26 mouse cellular contexts compared by ENCODE assay signal in the genomic region with DNA sequence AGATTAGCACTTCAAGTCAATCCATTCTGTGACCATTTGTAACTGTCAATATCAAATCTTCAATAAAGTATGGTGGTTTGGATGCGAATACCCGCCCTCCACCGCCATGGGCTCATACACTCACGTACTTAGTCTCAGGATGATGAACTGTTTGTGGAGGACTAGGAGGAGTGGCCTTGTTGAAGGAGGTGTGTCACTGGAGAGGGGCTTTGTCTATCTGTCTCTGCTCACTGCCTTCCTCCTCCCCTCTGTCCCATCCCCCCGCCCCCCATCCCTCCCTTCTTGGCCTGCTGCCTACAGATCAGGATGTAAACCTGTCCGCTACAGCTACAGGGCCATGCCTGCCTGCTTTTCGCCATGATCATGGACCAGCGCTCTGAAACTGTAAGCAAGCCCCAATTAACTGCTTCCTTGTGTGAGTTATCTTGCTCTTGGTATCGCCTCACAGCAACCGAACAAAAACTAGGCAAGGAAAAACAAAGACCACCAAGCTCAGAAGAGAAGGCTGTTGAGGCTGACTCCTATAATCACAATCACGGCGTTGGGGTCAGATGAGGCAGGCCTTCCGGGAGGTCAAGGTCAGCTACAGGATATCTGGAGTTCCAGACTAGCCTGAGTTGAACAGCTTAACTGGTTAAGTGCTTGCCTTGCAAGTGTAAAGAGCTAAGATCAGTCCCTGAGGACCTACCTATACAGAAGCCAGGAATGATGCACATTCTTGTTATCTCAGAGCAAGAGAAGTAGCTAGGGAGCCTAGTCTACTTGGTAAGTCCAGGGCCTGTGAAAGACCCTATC.
"Had no signal": no experiment of that assay in that cellular context is flagged by ENCODE, and none has a peak within 500 bp of the region (broad histone marks: within the 10 kb centered on the region; RNA-seq: fewer than 3 reads in every experiment).

No protein-coding gene starts in this region.

- H3K4me3 ChIP-seq: heart, adult 2 months; heart, embryonic 13.5 days; heart, embryonic 15.5 days; hindbrain, embryonic 13.5 days; hindbrain, embryonic 15.5 days; kidney, embryonic 15.5 days; layer of hippocampus, adult 2 months; limb, embryonic 13.5 days; limb, embryonic 15.5 days; liver, embryonic 12.5 days had no signal

- H3K27me3 ChIP-seq: heart, embryonic 13.5 days; heart, embryonic 15.5 days; hindbrain, embryonic 13.5 days; hindbrain, embryonic 15.5 days; kidney, embryonic 15.5 days; limb, embryonic 13.5 days; limb, embryonic 15.5 days; liver, embryonic 12.5 days had no signal

- H3K27ac ChIP-seq: heart, adult 2 months; heart, embryonic 13.5 days; heart, embryonic 15.5 days; hindbrain, embryonic 13.5 days; hindbrain, embryonic 15.5 days; hindbrain, postnatal 0 days; kidney, embryonic 15.5 days; layer of hippocampus, adult 2 months; limb, embryonic 13.5 days; limb, embryonic 15.5 days; liver, embryonic 12.5 days; liver, embryonic 14.5 days had no signal

- H3K4me1 ChIP-seq: heart, embryonic 15.5 days; hindbrain, embryonic 13.5 days; hindbrain, embryonic 15.5 days; kidney, embryonic 15.5 days; limb, embryonic 15.5 days; liver, embryonic 12.5 days had no signal

- H3K9me3 ChIP-seq: heart, embryonic 13.5 days; heart, embryonic 15.5 days; hindbrain, embryonic 13.5 days; hindbrain, embryonic 15.5 days; kidney, embryonic 15.5 days; limb, embryonic 13.5 days; limb, embryonic 15.5 days; liver, embryonic 12.5 days had no signal

- ATAC-seq: hindbrain, postnatal 0 days; intestine, embryonic 16.5 days; liver, embryonic 12.5 days had no signal

- H3K36me3 ChIP-seq: heart, embryonic 13.5 days; heart, embryonic 15.5 days; hindbrain, embryonic 13.5 days; hindbrain, embryonic 15.5 days; kidney, embryonic 15.5 days; limb, embryonic 13.5 days; limb, embryonic 15.5 days had no signal

- DNase-seq: gastrocnemius, postnatal 14 days; gastrocnemius, postnatal 36 days; heart, adult 11 months; heart, adult 2 months; heart, postnatal 14 days; heart, postnatal 36 days; kidney, adult 2 months; kidney, adult 9 months; kidney, postnatal 10 days; kidney, postnatal 25 days; kidney, postnatal 4 days; layer of hippocampus, postnatal 36 days; left cerebral cortex, postnatal 4 days had no signal

- H3K4me2 ChIP-seq: heart, embryonic 11.5 days; heart, embryonic 13.5 days; heart, embryonic 15.5 days; hindbrain, embryonic 13.5 days; hindbrain, embryonic 15.5 days; kidney, embryonic 15.5 days; limb, embryonic 13.5 days; limb, embryonic 15.5 days; liver, embryonic 12.5 days had no signal

- H3K9ac ChIP-seq: heart, embryonic 13.5 days; heart, embryonic 15.5 days; hindbrain, embryonic 13.5 days; hindbrain, embryonic 15.5 days; kidney, embryonic 15.5 days; limb, embryonic 13.5 days; limb, embryonic 15.5 days; liver, embryonic 12.5 days; liver, embryonic 14.5 days had no signal
